Comparison of ENCODE assay signal across 10 mouse cellular contexts in genomic region chr8:87093716-87094115, GRCm38 (mm10).
"Had no signal": no experiment of that assay in that cellular context is flagged by ENCODE, and none has a peak within 500 bp of the region (broad histone marks: within the 10 kb centered on the region; RNA-seq: fewer than 3 reads in every experiment).

No protein-coding gene starts in this region.

- H3K4me1 ChIP-seq: limb, embryonic 15.5 days; liver, embryonic 13.5 days; midbrain, embryonic 12.5 days had no signal

- H3K9me3 ChIP-seq: limb, embryonic 15.5 days; liver, embryonic 13.5 days; midbrain, embryonic 12.5 days; neural tube, embryonic 13.5 days had no signal

- H3K27me3 ChIP-seq: limb, embryonic 15.5 days; liver, embryonic 13.5 days; midbrain, embryonic 12.5 days; neural tube, embryonic 13.5 days had no signal

- H3K9ac ChIP-seq: limb, embryonic 15.5 days; liver, embryonic 13.5 days; midbrain, embryonic 12.5 days; neural tube, embryonic 13.5 days had no signal

- H3K4me2 ChIP-seq: limb, embryonic 15.5 days; liver, embryonic 13.5 days; midbrain, embryonic 12.5 days; neural tube, embryonic 13.5 days had no signal

- DNase-seq: kidney, postnatal 10 days; liver, embryonic 13.5 days; lung, adult 18-20 months; spleen, adult 18-20 months; thymus, adult 18-20 months; thymus, postnatal 14 days had no signal

- H3K27ac ChIP-seq: limb, embryonic 15.5 days; liver, embryonic 13.5 days; midbrain, embryonic 12.5 days; neural tube, embryonic 13.5 days had no signal

- H3K36me3 ChIP-seq: limb, embryonic 15.5 days; liver, embryonic 13.5 days; midbrain, embryonic 12.5 days; neural tube, embryonic 13.5 days had no signal

- H3K4me3 ChIP-seq: limb, embryonic 15.5 days; liver, embryonic 13.5 days; midbrain, embryonic 12.5 days; myocyte; neural tube, embryonic 13.5 days had no signal
